Mouse (Mus musculus): ENCODE results near the gene Frmd4a. TPM values are rescaled to one million over a fixed set of nuclear protein-coding genes. Genes with fewer than 3 reads are reported as not detected.
A peak's percentile ranks its signal among the peaks of the same experiment; 100 is the strongest.

The Frmd4a gene
- polyA plus RNA-seq, 1 experiment from 2014 or later, result 19.3 TPM

- Histone ChIP-seq H3K4me1 (ENCODE audit: control insufficient read depth, insufficient read depth, low read length) (no peaks in the 10 kb centered on the region), H3K4me3 (ENCODE audit: low read length) (no peak overlapping the region), H3K36me3 (ENCODE audit: control insufficient read depth, insufficient read depth) (no peaks in the 10 kb centered on the region), H3K9ac (ENCODE audit: low read length) (no peak overlapping the region), H3K4me2 (ENCODE audit: low read depth, low read length) (no peak overlapping the region), H3K9me3 (replicated peaks; ENCODE audit: control insufficient read depth, low read length) (no peaks in the 10 kb centered on the region), H3K27ac (ENCODE audit: low read length) (no peak overlapping the region), H3K27me3 (ENCODE audit: control insufficient read depth, insufficient read depth, low read length) (no peaks in the 10 kb centered on the region)
- no peak for ATAC-seq (replicated peaks; ENCODE audit: extremely low read depth, insufficient read depth, low FRiP score)
- WGBS, result 81% methylated on average over 7 of the region's 7 CpGs
These were observed 191.7 kb downstream of the Frmd4a start for GRCm38 (mm10) chr2:4209234-4209633.

GRCm38 (mm10) chr2:4222497-4222828 lies 204.9 kb downstream of the Frmd4a start:
- WGBS, result 0% methylated on average over 1 of the region's 1 CpGs
- no peak for ATAC-seq (replicated peaks; ENCODE audit: extremely low read depth, insufficient read depth, low FRiP score)
- no peak overlapping the region for H3K4me3 ChIP-seq (ENCODE audit: low read length)
- H3K4me1 ChIP-seq (ENCODE audit: control insufficient read depth, insufficient read depth, low read length), result peaks cover 16% of the 10 kb centered on the region
- no peaks in the 10 kb centered on the region for H3K36me3 ChIP-seq (ENCODE audit: control insufficient read depth, insufficient read depth)
- no peak overlapping the region for H3K4me2 ChIP-seq (ENCODE audit: low read depth, low read length)
- no peaks in the 10 kb centered on the region for H3K27me3 ChIP-seq (ENCODE audit: control insufficient read depth, insufficient read depth, low read length)
- peaks cover 6% of the 10 kb centered on the region; the same call in 1 of the 2 replicates for H3K9me3 ChIP-seq (replicated peaks; ENCODE audit: control insufficient read depth, low read length)
- H3K9ac ChIP-seq (ENCODE audit: low read length), result no peak overlapping the region
- no peak overlapping the region for H3K27ac ChIP-seq (ENCODE audit: low read length)

- no peak for ATAC-seq (replicated peaks; ENCODE audit: extremely low read depth, insufficient read depth, low FRiP score)
- Histone ChIP-seq H3K9me3 (replicated peaks; ENCODE audit: control insufficient read depth, low read length) (peaks cover 6% of the 10 kb centered on the region; the same call in 1 of the 2 replicates), H3K9ac (ENCODE audit: low read length) (no peak overlapping the region), H3K27me3 (ENCODE audit: control insufficient read depth, insufficient read depth, low read length) (no peaks in the 10 kb centered on the region), H3K4me1 (ENCODE audit: control insufficient read depth, insufficient read depth, low read length) (peaks cover 25% of the 10 kb centered on the region), H3K4me3 (ENCODE audit: low read length) (no peak overlapping the region), H3K27ac (ENCODE audit: low read length) (no peak overlapping the region), H3K4me2 (ENCODE audit: low read depth, low read length) (no peak overlapping the region), H3K36me3 (ENCODE audit: control insufficient read depth, insufficient read depth) (no peaks in the 10 kb centered on the region)
- 79% methylated on average over 6 of the region's 6 CpGs for WGBS
These were observed 205.8 kb downstream of the Frmd4a start for GRCm38 (mm10) chr2:4223316-4223715.

GRCm38 (mm10) chr2:4226941-4227558 lies 209.5 kb downstream of the Frmd4a start:
- WGBS, result 44% methylated on average over 7 of the region's 7 CpGs
- H3K27me3 ChIP-seq (ENCODE audit: control insufficient read depth, insufficient read depth, low read length), result no peaks in the 10 kb centered on the region
- 0 out of 2 replicates have a peak overlapping the region, but pooled peaks have one; percentile 1 for H3K4me2 ChIP-seq (ENCODE audit: low read depth, low read length)
- H3K36me3 ChIP-seq (ENCODE audit: control insufficient read depth, insufficient read depth), result no peaks in the 10 kb centered on the region
- peaks cover 6% of the 10 kb centered on the region; the same call in 1 of the 2 replicates for H3K9me3 ChIP-seq (replicated peaks; ENCODE audit: control insufficient read depth, low read length)
- peaks cover 33% of the 10 kb centered on the region for H3K4me1 ChIP-seq (ENCODE audit: control insufficient read depth, insufficient read depth, low read length)
- ATAC-seq (replicated peaks; ENCODE audit: extremely low read depth, insufficient read depth, low FRiP score), result no peak; the same call in 1 of the 2 replicates
- H3K9ac ChIP-seq (ENCODE audit: low read length), result no peak overlapping the region
- H3K4me3 ChIP-seq (ENCODE audit: low read length), result no peak overlapping the region
- H3K27ac ChIP-seq (ENCODE audit: low read length), result peak overlapping the region; percentile 75

GRCm38 (mm10) chr2:4227563-4227962 lies 210.0 kb downstream of the Frmd4a start:
- peak; percentile 85 for ATAC-seq (replicated peaks; ENCODE audit: extremely low read depth, insufficient read depth, low FRiP score)
- Histone ChIP-seq H3K4me3 (ENCODE audit: low read length) (no peak overlapping the region), H3K27me3 (ENCODE audit: control insufficient read depth, insufficient read depth, low read length) (no peaks in the 10 kb centered on the region), H3K4me2 (ENCODE audit: low read depth, low read length) (no peak overlapping the region), H3K9me3 (replicated peaks; ENCODE audit: control insufficient read depth, low read length) (peaks cover 6% of the 10 kb centered on the region; the same call in 1 of the 2 replicates), H3K27ac (ENCODE audit: low read length) (peak overlapping the region; percentile 75), H3K9ac (ENCODE audit: low read length) (no peak overlapping the region), H3K4me1 (ENCODE audit: control insufficient read depth, insufficient read depth, low read length) (peaks cover 30% of the 10 kb centered on the region), H3K36me3 (ENCODE audit: control insufficient read depth, insufficient read depth) (no peaks in the 10 kb centered on the region)
- WGBS, result 19% methylated on average over 4 of the region's 4 CpGs

GRCm38 (mm10) chr2:4228510-4228909 lies 211.0 kb downstream of the Frmd4a start:
- H3K27ac ChIP-seq (ENCODE audit: low read length), result no peak overlapping the region
- H3K4me3 ChIP-seq (ENCODE audit: low read length), result no peak overlapping the region
- peaks cover 6% of the 10 kb centered on the region; the same call in 1 of the 2 replicates for H3K9me3 ChIP-seq (replicated peaks; ENCODE audit: control insufficient read depth, low read length)
- peaks cover 36% of the 10 kb centered on the region for H3K4me1 ChIP-seq (ENCODE audit: control insufficient read depth, insufficient read depth, low read length)
- WGBS, result 24% methylated on average over 3 of the region's 3 CpGs
- ATAC-seq (replicated peaks; ENCODE audit: extremely low read depth, insufficient read depth, low FRiP score), result 0 out of 2 replicates have a peak, but pooled peaks have one; percentile 7
- H3K9ac ChIP-seq (ENCODE audit: low read length), result no peak overlapping the region
- no peaks in the 10 kb centered on the region for H3K36me3 ChIP-seq (ENCODE audit: control insufficient read depth, insufficient read depth)
- H3K4me2 ChIP-seq (ENCODE audit: low read depth, low read length), result no peak overlapping the region
- no peaks in the 10 kb centered on the region for H3K27me3 ChIP-seq (ENCODE audit: control insufficient read depth, insufficient read depth, low read length)

GRCm38 (mm10) chr2:4232335-4232734 lies 214.8 kb downstream of the Frmd4a start:
- H3K4me1 ChIP-seq (ENCODE audit: control insufficient read depth, insufficient read depth, low read length), result peaks cover 28% of the 10 kb centered on the region
- H3K4me2 ChIP-seq (ENCODE audit: low read depth, low read length), result peak overlapping the region; percentile 50; the same call in 1 of the 2 replicates
- H3K27ac ChIP-seq (ENCODE audit: low read length), result no peak overlapping the region
- H3K36me3 ChIP-seq (ENCODE audit: control insufficient read depth, insufficient read depth), result no peaks in the 10 kb centered on the region
- no peaks in the 10 kb centered on the region for H3K9me3 ChIP-seq (replicated peaks; ENCODE audit: control insufficient read depth, low read length)
- 45% methylated on average over 3 of the region's 3 CpGs for WGBS
- no peak for ATAC-seq (replicated peaks; ENCODE audit: extremely low read depth, insufficient read depth, low FRiP score)
- no peak overlapping the region for H3K9ac ChIP-seq (ENCODE audit: low read length)
- no peaks in the 10 kb centered on the region for H3K27me3 ChIP-seq (ENCODE audit: control insufficient read depth, insufficient read depth, low read length)
- no peak overlapping the region for H3K4me3 ChIP-seq (ENCODE audit: low read length)

GRCm38 (mm10) chr2:4232761-4233322 lies 215.3 kb downstream of the Frmd4a start:
- Histone ChIP-seq H3K4me2 (ENCODE audit: low read depth, low read length) (peak overlapping the region; percentile 50), H3K27ac (ENCODE audit: low read length) (0 out of 2 replicates have a peak overlapping the region, but pooled peaks have one; percentile 38), H3K9me3 (replicated peaks; ENCODE audit: control insufficient read depth, low read length) (no peaks in the 10 kb centered on the region), H3K4me3 (ENCODE audit: low read length) (no peak overlapping the region), H3K27me3 (ENCODE audit: control insufficient read depth, insufficient read depth, low read length) (no peaks in the 10 kb centered on the region), H3K4me1 (ENCODE audit: control insufficient read depth, insufficient read depth, low read length) (peaks cover 23% of the 10 kb centered on the region), H3K36me3 (ENCODE audit: control insufficient read depth, insufficient read depth) (no peaks in the 10 kb centered on the region), H3K9ac (ENCODE audit: low read length) (peak overlapping the region; percentile 10)
- WGBS, result 19% methylated on average over 10 of the region's 10 CpGs
- peak; percentile 59 for ATAC-seq (replicated peaks; ENCODE audit: extremely low read depth, insufficient read depth, low FRiP score)

- Histone ChIP-seq H3K9me3 (replicated peaks; ENCODE audit: control insufficient read depth, low read length) (no peaks in the 10 kb centered on the region), H3K27ac (ENCODE audit: low read length) (no peak overlapping the region), H3K27me3 (ENCODE audit: control insufficient read depth, insufficient read depth, low read length) (no peaks in the 10 kb centered on the region), H3K36me3 (ENCODE audit: control insufficient read depth, insufficient read depth) (no peaks in the 10 kb centered on the region), H3K4me3 (ENCODE audit: low read length) (no peak overlapping the region), H3K9ac (ENCODE audit: low read length) (no peak overlapping the region), H3K4me1 (ENCODE audit: control insufficient read depth, insufficient read depth, low read length) (peaks cover 6% of the 10 kb centered on the region), H3K4me2 (ENCODE audit: low read depth, low read length) (no peak overlapping the region)
- ATAC-seq (replicated peaks; ENCODE audit: extremely low read depth, insufficient read depth, low FRiP score), result no peak
- 86% methylated on average over 5 of the region's 5 CpGs for WGBS
These were observed 220.2 kb downstream of the Frmd4a start for GRCm38 (mm10) chr2:4237686-4238085.

Measured in heart, embryonic 16.5 days (tissue).